In genomic region chr11:62644602-62645336, GRCm38 (mm10) we compare ENCODE assay signal across 11 mouse cellular contexts. TPM values are rescaled to one million over a fixed set of nuclear protein-coding genes. Genes with fewer than 3 reads are reported as not detected.
DNase-seq lines count a peak whose midpoint lies in the region; ATAC-seq lines count a peak whose summit lies in the region.
"Had no signal": no experiment of that assay in that cellular context is flagged by ENCODE, and none has a peak within 500 bp of the region (broad histone marks: within the 10 kb centered on the region; RNA-seq: fewer than 3 reads in every experiment).

No protein-coding gene starts in this region.

- H3K4me1 ChIP-seq in heart, embryonic 13.5 days = peaks cover 89% of the 10 kb centered on the region
- peaks cover 88% of the 10 kb centered on the region for H3K4me1 ChIP-seq in megakaryocyte, embryonic 14.5 days
- peaks cover 56% of the 10 kb centered on the region for H3K4me1 ChIP-seq in intestine, embryonic 16.5 days (ENCODE audit: control insufficient read depth, insufficient read depth, low read length)
- H3K4me1 ChIP-seq in stomach, embryonic 16.5 days (ENCODE audit: control insufficient read depth, insufficient read depth, low read length) = peaks cover 47% of the 10 kb centered on the region

- no peaks in the 10 kb centered on the region for H3K27me3 ChIP-seq in heart, embryonic 13.5 days (replicated peaks)
- H3K27me3 ChIP-seq in megakaryocyte, embryonic 14.5 days (replicated peaks) = peaks cover 4% of the 10 kb centered on the region
- no peaks in the 10 kb centered on the region for H3K27me3 ChIP-seq in intestine, embryonic 16.5 days (replicated peaks; ENCODE audit: control insufficient read depth, insufficient read depth, low read length)
- no peaks in the 10 kb centered on the region for H3K27me3 ChIP-seq in stomach, embryonic 16.5 days (ENCODE audit: control insufficient read depth, insufficient read depth, low read length)
- H3K27me3 ChIP-seq: neural tube, embryonic 13.5 days had no signal

- ATAC-seq in heart, embryonic 13.5 days (ENCODE audit: extremely low read depth, insufficient number of reproducible peaks, low FRiP score, low TSS enrichment) = no peak
- no peak for ATAC-seq in megakaryocyte, adult 5-6 weeks (ENCODE audit: poor library complexity, severe bottlenecking)
- ATAC-seq in intestine, embryonic 16.5 days = no peak
- ATAC-seq in stomach, embryonic 16.5 days (ENCODE audit: insufficient read depth, low FRiP score) = no peak
- no peak for ATAC-seq in megakaryocyte-erythroid progenitor cell, adult 5-6 weeks (replicated peaks; ENCODE audit: low FRiP score, low TSS enrichment, poor library complexity, severe bottlenecking)
- ATAC-seq: CD4-positive, CD25-positive, alpha-beta regulatory T cell, adult 4 months had no signal

- peak overlapping the region; percentile 94 for H3K9ac ChIP-seq in heart, embryonic 13.5 days
- peak overlapping the region; percentile 38; the same call in 1 of the 2 replicates for H3K9ac ChIP-seq in intestine, embryonic 16.5 days (ENCODE audit: low read depth, low read length)
- H3K9ac ChIP-seq in stomach, embryonic 16.5 days (ENCODE audit: low read length) = no peak overlapping the region

- H3K9me3 ChIP-seq in heart, embryonic 13.5 days = no peaks in the 10 kb centered on the region
- no peaks in the 10 kb centered on the region for H3K9me3 ChIP-seq in megakaryocyte, embryonic 14.5 days
- no peaks in the 10 kb centered on the region for H3K9me3 ChIP-seq in intestine, embryonic 16.5 days (ENCODE audit: control insufficient read depth, low read length)
- no peaks in the 10 kb centered on the region for H3K9me3 ChIP-seq in stomach, embryonic 16.5 days (replicated peaks; ENCODE audit: control insufficient read depth, low read length)
- H3K9me3 ChIP-seq: neural tube, embryonic 13.5 days had no signal

- H3K4me2 ChIP-seq in heart, embryonic 13.5 days = peak overlapping the region; percentile 91
- H3K4me2 ChIP-seq in intestine, embryonic 16.5 days (ENCODE audit: low read depth, low read length) = no peak overlapping the region
- H3K4me2 ChIP-seq in stomach, embryonic 16.5 days (ENCODE audit: low read depth, low read length) = no peak overlapping the region

- peak overlapping the region; percentile 94 for H3K27ac ChIP-seq in heart, embryonic 13.5 days (replicated peaks)
- H3K27ac ChIP-seq in intestine, embryonic 16.5 days (ENCODE audit: low read length) = peak overlapping the region; percentile 93; the same call in 1 of the 2 replicates
- peak overlapping the region; percentile 59; the same call in 1 of the 2 replicates for H3K27ac ChIP-seq in stomach, embryonic 16.5 days (ENCODE audit: low read length)

- H3K4me3 ChIP-seq in heart, embryonic 13.5 days = peak overlapping the region; percentile 89; the same call in 1 of the 2 replicates
- H3K4me3 ChIP-seq in megakaryocyte, embryonic 14.5 days (replicated peaks) = peak overlapping the region; percentile 40
- H3K4me3 ChIP-seq in intestine, embryonic 16.5 days (ENCODE audit: low read length) = no peak overlapping the region
- no peak overlapping the region for H3K4me3 ChIP-seq in stomach, embryonic 16.5 days (replicated peaks; ENCODE audit: low read length)

- no peaks in the 10 kb centered on the region; the same call in 1 of the 2 replicates for H3K36me3 ChIP-seq in heart, embryonic 13.5 days
- H3K36me3 ChIP-seq in megakaryocyte, embryonic 14.5 days (replicated peaks; ENCODE audit: low read length) = peaks cover 5% of the 10 kb centered on the region
- no peaks in the 10 kb centered on the region for H3K36me3 ChIP-seq in intestine, embryonic 16.5 days (ENCODE audit: control insufficient read depth, insufficient read depth, low read length)
- no peaks in the 10 kb centered on the region for H3K36me3 ChIP-seq in stomach, embryonic 16.5 days (ENCODE audit: control insufficient read depth, insufficient read depth, low read length)
- H3K36me3 ChIP-seq: neural tube, embryonic 13.5 days had no signal

- DNase-seq in heart, postnatal 4 days = no peak
- DNase-seq in adipocyte (ENCODE audit: low spot score) = no peak
- DNase-seq: thymus, postnatal 14 days had no signal

- WGBS in heart, embryonic 13.5 days = 75% methylated on average over 5 of the region's 5 CpGs
- 91% methylated on average over 5 of the region's 5 CpGs for WGBS in intestine, embryonic 16.5 days
- 86% methylated on average over 5 of the region's 5 CpGs for WGBS in stomach, embryonic 16.5 days

RNA-seq across cellular contexts. Expression of gene Lrrc75a, which starts 3.6 kb away (rescaled TPM):
- polyA plus RNA-seq in heart, embryonic 13.5 days (2015; fragmentation: Nextera tagmentation; extraction: Ambion mirVana) = 14.3 and 17.0 TPM in 2 replicates
- 10 to 100 TPM; 15.7 to 16.5 TPM for total RNA-seq in heart, postnatal 4 days (2021)
- 4.6 and 8.6 TPM in 2 replicates for polyA plus RNA-seq in megakaryocyte, embryonic 14.5 days (2012; ENCODE audit: insufficient read depth, low replicate concordance)
- 5.7 TPM in 2 replicates for total RNA-seq in megakaryocyte, adult 5-6 weeks (2015)
- total RNA-seq in megakaryocyte, adult 5-6 weeks (2017) = 3.6 and 5.7 TPM in 2 replicates
- 14.1 and 23.8 TPM in 2 replicates for polyA plus RNA-seq in intestine, embryonic 16.5 days (2015; fragmentation: Nextera tagmentation; extraction: Ambion mirVana)
- polyA plus RNA-seq in stomach, embryonic 16.5 days (2015; fragmentation: Nextera tagmentation; extraction: Ambion mirVana) = 5.3 and 5.6 TPM in 2 replicates
- 2.1 and 3.1 TPM in 2 replicates for total RNA-seq in megakaryocyte-erythroid progenitor cell, adult 5-6 weeks (2014; fragmentation: Nextera tagmentation)
- total RNA-seq in megakaryocyte-erythroid progenitor cell, adult 5-6 weeks (2017) = 0.99 and 1.8 TPM in 2 replicates

RNA-seq across cellular contexts. Expression of gene Mmgt2, which starts 3.7 kb away (rescaled TPM):
- polyA plus RNA-seq in heart, embryonic 13.5 days (2015; fragmentation: Nextera tagmentation; extraction: Ambion mirVana) = 42.8 and 53.9 TPM in 2 replicates
- total RNA-seq in heart, postnatal 4 days (2021) = 10 to 100 TPM; 18.5 to 20.9 TPM
- 19.9 and 26.5 TPM in 2 replicates for polyA plus RNA-seq in megakaryocyte, embryonic 14.5 days (2012; ENCODE audit: insufficient read depth, low replicate concordance)
- 19.0 and 19.3 TPM in 2 replicates for total RNA-seq in megakaryocyte, adult 5-6 weeks (2015)
- 7.2 and 10.9 TPM in 2 replicates for total RNA-seq in megakaryocyte, adult 5-6 weeks (2017)
- 82.9 and 86.3 TPM in 2 replicates for polyA plus RNA-seq in intestine, embryonic 16.5 days (2015; fragmentation: Nextera tagmentation; extraction: Ambion mirVana)
- polyA plus RNA-seq in stomach, embryonic 16.5 days (2015; fragmentation: Nextera tagmentation; extraction: Ambion mirVana) = 39.6 and 42.1 TPM in 2 replicates
- total RNA-seq in megakaryocyte-erythroid progenitor cell, adult 5-6 weeks (2014; fragmentation: Nextera tagmentation) = 16.4 and 29.7 TPM in 2 replicates
- total RNA-seq in megakaryocyte-erythroid progenitor cell, adult 5-6 weeks (2017) = 9.1 and 14.8 TPM in 2 replicates

Comparison
In these comparisons a context has a peak if more than half of its experiments do, and no peak if none do; other contexts are left out.
1. H3K4me3 ChIP-seq: peak in heart, embryonic 13.5 days (single experiment) and megakaryocyte, embryonic 14.5 days (single experiment); none in intestine, embryonic 16.5 days (single experiment) and stomach, embryonic 16.5 days (single experiment).
2. Peak in every context shown above with its lines, with median percentiles within 50 percentile points of each other: H3K27ac ChIP-seq.